Comparison of ENCODE assay signal across 29 mouse cellular contexts in the genomic region with DNA sequence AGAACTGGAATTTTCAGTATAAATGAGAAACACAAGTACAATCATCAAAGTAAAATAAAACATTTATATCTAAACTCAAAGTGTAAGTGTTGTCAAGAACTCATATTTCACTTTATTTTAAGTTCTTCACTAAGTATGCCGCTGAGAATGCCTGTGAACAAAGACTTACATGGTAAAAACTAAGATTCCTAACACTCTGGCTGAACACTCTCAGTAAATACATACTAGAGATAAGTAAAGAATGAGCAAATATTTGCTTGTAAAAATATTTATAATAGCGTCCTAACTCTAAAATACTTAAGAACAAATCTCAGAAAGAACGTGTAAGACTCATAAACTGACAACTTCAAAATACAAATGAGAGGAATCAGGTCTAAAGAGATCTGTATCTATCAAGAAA.
"Had no signal": no experiment of that assay in that cellular context is flagged by ENCODE, and none has a peak within 500 bp of the region (broad histone marks: within the 10 kb centered on the region; RNA-seq: fewer than 3 reads in every experiment).

No protein-coding gene starts in this region.

- H3K9ac ChIP-seq: limb, embryonic 12.5 days; limb, embryonic 13.5 days; limb, embryonic 15.5 days; liver, embryonic 12.5 days; liver, embryonic 13.5 days; liver, embryonic 14.5 days; liver, embryonic 15.5 days; liver, postnatal 0 days; lung, embryonic 15.5 days; midbrain, embryonic 12.5 days; midbrain, embryonic 13.5 days; midbrain, embryonic 15.5 days; neural tube, embryonic 12.5 days had no signal

- H3K36me3 ChIP-seq: limb, embryonic 10.5 days; limb, embryonic 12.5 days; limb, embryonic 13.5 days; limb, embryonic 15.5 days; liver, embryonic 12.5 days; liver, embryonic 13.5 days; liver, embryonic 15.5 days; lung, embryonic 15.5 days; midbrain, embryonic 10.5 days; midbrain, embryonic 12.5 days; midbrain, embryonic 13.5 days; midbrain, embryonic 15.5 days; neural tube, embryonic 12.5 days had no signal

- H3K4me3 ChIP-seq: left cerebral cortex, adult 2 months; limb, embryonic 10.5 days; limb, embryonic 12.5 days; limb, embryonic 13.5 days; limb, embryonic 15.5 days; liver, embryonic 12.5 days; liver, embryonic 13.5 days; liver, embryonic 15.5 days; lung, embryonic 15.5 days; megakaryocyte, embryonic 14.5 days; midbrain, embryonic 10.5 days; midbrain, embryonic 12.5 days; midbrain, embryonic 13.5 days; midbrain, embryonic 15.5 days; myocyte; neural tube, embryonic 12.5 days had no signal

- H3K4me1 ChIP-seq: limb, embryonic 10.5 days; limb, embryonic 12.5 days; limb, embryonic 13.5 days; limb, embryonic 15.5 days; liver, embryonic 12.5 days; liver, embryonic 13.5 days; liver, embryonic 15.5 days; lung, embryonic 15.5 days; midbrain, embryonic 10.5 days; midbrain, embryonic 12.5 days; midbrain, embryonic 13.5 days; midbrain, embryonic 15.5 days; neural tube, embryonic 12.5 days had no signal

- H3K27me3 ChIP-seq: limb, embryonic 12.5 days; limb, embryonic 13.5 days; limb, embryonic 15.5 days; liver, embryonic 12.5 days; liver, embryonic 13.5 days; liver, embryonic 15.5 days; lung, embryonic 15.5 days; megakaryocyte, embryonic 14.5 days; midbrain, embryonic 12.5 days; midbrain, embryonic 13.5 days; midbrain, embryonic 15.5 days; neural tube, embryonic 12.5 days had no signal

- H3K9me3 ChIP-seq: limb, embryonic 10.5 days; limb, embryonic 12.5 days; limb, embryonic 13.5 days; limb, embryonic 15.5 days; liver, embryonic 12.5 days; liver, embryonic 13.5 days; liver, embryonic 15.5 days; lung, embryonic 15.5 days; megakaryocyte, embryonic 14.5 days; midbrain, embryonic 10.5 days; midbrain, embryonic 12.5 days; midbrain, embryonic 13.5 days; midbrain, embryonic 15.5 days; neural tube, embryonic 12.5 days had no signal

- H3K4me2 ChIP-seq: limb, embryonic 12.5 days; limb, embryonic 13.5 days; limb, embryonic 15.5 days; liver, embryonic 11.5 days; liver, embryonic 12.5 days; liver, embryonic 13.5 days; liver, embryonic 15.5 days; lung, embryonic 15.5 days; midbrain, embryonic 11.5 days; midbrain, embryonic 12.5 days; midbrain, embryonic 13.5 days; midbrain, embryonic 15.5 days; neural tube, embryonic 12.5 days had no signal

- ATAC-seq: liver, embryonic 12.5 days; liver, postnatal 0 days; midbrain, embryonic 13.5 days; midbrain, embryonic 15.5 days; midbrain, embryonic 16.5 days had no signal

- DNase-seq: layer of hippocampus, postnatal 36 days; left cerebral cortex, postnatal 4 days; liver; liver, embryonic 13.5 days; liver, postnatal 0 days; lung, adult 18-20 months; lung, adult 2 months; lung, postnatal 4 days; midbrain, embryonic 14.5 days had no signal

- H3K27ac ChIP-seq: left cerebral cortex, adult 2 months; limb, embryonic 10.5 days; limb, embryonic 12.5 days; limb, embryonic 13.5 days; limb, embryonic 15.5 days; liver, embryonic 12.5 days; liver, embryonic 13.5 days; liver, embryonic 14.5 days; liver, embryonic 15.5 days; lung, embryonic 15.5 days; macrophage; midbrain, embryonic 10.5 days; midbrain, embryonic 12.5 days; midbrain, embryonic 13.5 days; midbrain, embryonic 15.5 days; neural tube, embryonic 12.5 days had no signal
